In genomic region chr4:27429210-27429789, GRCm38 (mm10) we compare ENCODE assay signal across 14 mouse cellular contexts.
"Had no signal": no experiment of that assay in that cellular context is flagged by ENCODE, and none has a peak within 500 bp of the region (broad histone marks: within the 10 kb centered on the region; RNA-seq: fewer than 3 reads in every experiment).

No protein-coding gene starts in this region.

- H3K27ac ChIP-seq: kidney, postnatal 0 days; layer of hippocampus, adult 2 months; limb, embryonic 13.5 days; liver, embryonic 14.5 days; midbrain, embryonic 12.5 days had no signal

- H3K4me1 ChIP-seq: limb, embryonic 13.5 days; midbrain, embryonic 12.5 days had no signal

- H3K9me3 ChIP-seq: limb, embryonic 13.5 days; midbrain, embryonic 12.5 days had no signal

- H3K27me3 ChIP-seq: limb, embryonic 13.5 days; midbrain, embryonic 12.5 days had no signal

- H3K4me2 ChIP-seq: limb, embryonic 13.5 days; midbrain, embryonic 12.5 days had no signal

- H3K9ac ChIP-seq: limb, embryonic 13.5 days; liver, embryonic 14.5 days; midbrain, embryonic 12.5 days had no signal

- H3K36me3 ChIP-seq: limb, embryonic 13.5 days; midbrain, embryonic 12.5 days had no signal

- H3K4me3 ChIP-seq: layer of hippocampus, adult 2 months; limb, embryonic 13.5 days; midbrain, embryonic 12.5 days had no signal

- DNase-seq: kidney, adult 8-10 months; kidney, postnatal 36 days; left cerebral cortex, postnatal 4 days; lung, adult 18-20 months; retina, postnatal 1 day; right cerebral cortex, postnatal 4 days; spleen, adult 18-20 months; thymus, adult 18-20 months; thymus, postnatal 25 days had no signal
